Mouse (Mus musculus): ENCODE measurements at regions not wholly inside any gene's neighbourhood (a gene's known extent, or its start where the extent isn't known, plus 50 kb on each side); places are given as distances from the start of the nearest gene placed in this dataset.

DNA sequence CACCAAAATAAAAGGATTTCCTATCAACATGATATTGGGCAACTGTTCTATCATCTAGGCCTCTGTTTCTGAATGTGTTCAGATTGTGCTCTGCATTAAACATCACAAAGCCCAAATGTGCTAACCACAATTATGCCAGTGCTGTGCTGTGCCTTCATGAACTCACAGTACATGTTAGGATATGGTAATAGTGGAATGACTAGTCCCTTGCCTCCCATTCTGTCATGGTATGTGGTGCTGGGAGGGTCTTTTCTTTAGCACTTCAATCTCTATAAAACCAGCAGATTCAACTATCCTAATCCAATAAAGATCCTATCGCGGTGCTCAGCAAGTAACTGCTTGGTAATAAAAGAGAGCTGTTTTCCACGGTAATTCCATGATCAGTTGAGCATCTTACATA is 620.8 kb upstream of the Lmcd1 start:
- no peak overlapping the region for H3ac ChIP-seq (ENCODE audit: control insufficient read depth, insufficient read length)
- H3K79me2 ChIP-seq (ENCODE audit: control insufficient read depth, insufficient read depth), result no peaks in the 10 kb centered on the region
- TF ChIP-seq SRF (IDR thresholded peaks at IDR 0.05; ENCODE audit: control insufficient read depth, insufficient read length, low read depth), result no peak
- no peak for TF ChIP-seq POLR2AphosphoS2 (IDR thresholded peaks at IDR 0.05; ENCODE audit: insufficient read length, low read depth)
- no peak for TF ChIP-seq E2F4 (IDR thresholded peaks at IDR 0.05; ENCODE audit: insufficient read depth)
- TF ChIP-seq USF1 (IDR thresholded peaks at IDR 0.05; ENCODE audit: low read depth), result no peak
- no peak for TF ChIP-seq REST (IDR thresholded peaks at IDR 0.05; ENCODE audit: insufficient read depth, insufficient read length)
- TF ChIP-seq MYOD1 (IDR thresholded peaks at IDR 0.05; ENCODE audit: control insufficient read depth in 1 of 3, insufficient read length in 2 of 3, low read depth in 2 of 3), result no peak
- no peak for TF ChIP-seq MAX (IDR thresholded peaks at IDR 0.05; ENCODE audit: low read depth)
- TF ChIP-seq MYOG (IDR thresholded peaks at IDR 0.05; ENCODE audit: control insufficient read depth in 1 of 3, insufficient read depth in 1 of 3, insufficient read length in 2 of 3, low read depth in 2 of 3), result no peak
- TF ChIP-seq TCF3 (IDR thresholded peaks at IDR 0.05; ENCODE audit: insufficient read length, low read depth), result no peak
- no peak for TF ChIP-seq CEBPB (IDR thresholded peaks at IDR 0.05; ENCODE audit: insufficient read depth, poor library complexity, severe bottlenecking)
- TF ChIP-seq TCF12 (IDR thresholded peaks at IDR 0.05; ENCODE audit: insufficient read depth, poor library complexity, severe bottlenecking), result no peak
- TF ChIP-seq POLR2A (IDR thresholded peaks at IDR 0.05; ENCODE audit: insufficient read length, low read depth), result no peak
- no peaks in the 10 kb centered on the region for H3K27me3 ChIP-seq (ENCODE audit: control insufficient read depth, insufficient read depth, insufficient read length)
- H3K36me3 ChIP-seq (ENCODE audit: control insufficient read depth, insufficient read depth), result no peaks in the 10 kb centered on the region
- no peak overlapping the region for H3K4me2 ChIP-seq (ENCODE audit: low read depth)
- H3K4me3 ChIP-seq, result no peak overlapping the region

DNA sequence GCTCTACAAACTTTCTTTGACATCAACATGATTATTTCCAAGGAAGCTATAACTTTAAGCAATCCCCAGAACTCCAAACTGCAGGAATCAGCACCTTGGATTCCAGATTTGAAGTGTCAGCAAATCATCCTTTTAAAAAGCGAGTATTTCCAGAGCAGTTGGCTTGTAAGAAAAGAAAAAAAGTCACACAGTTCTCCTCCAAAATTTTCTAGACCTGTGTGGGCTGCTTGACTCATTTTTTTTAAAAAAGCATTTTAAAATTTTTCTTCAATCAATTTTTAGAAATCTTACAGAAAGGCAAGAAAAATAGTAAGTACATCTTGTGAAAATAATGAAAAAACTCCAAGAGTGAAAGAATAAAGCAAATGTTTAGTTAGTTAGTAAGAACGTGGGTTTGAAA is 613.6 kb upstream of the Lmcd1 start:
- Histone ChIP-seq H3ac (ENCODE audit: control insufficient read depth, insufficient read length) (no peak overlapping the region), H3K4me3 (no peak overlapping the region), H3K27me3 (ENCODE audit: control insufficient read depth, insufficient read depth, insufficient read length) (no peaks in the 10 kb centered on the region), H3K79me2 (ENCODE audit: control insufficient read depth, insufficient read depth) (no peaks in the 10 kb centered on the region), H3K4me2 (ENCODE audit: low read depth) (no peak overlapping the region), H3K36me3 (ENCODE audit: control insufficient read depth, insufficient read depth) (no peaks in the 10 kb centered on the region)
- TF ChIP-seq USF1 (IDR thresholded peaks at IDR 0.05; ENCODE audit: low read depth), result no peak
- no peak for TF ChIP-seq E2F4 (IDR thresholded peaks at IDR 0.05; ENCODE audit: insufficient read depth)
- TF ChIP-seq POLR2A (IDR thresholded peaks at IDR 0.05; ENCODE audit: insufficient read length, low read depth), result no peak
- no peak for TF ChIP-seq TCF12 (IDR thresholded peaks at IDR 0.05; ENCODE audit: insufficient read depth, poor library complexity, severe bottlenecking)
- TF ChIP-seq SRF (IDR thresholded peaks at IDR 0.05; ENCODE audit: control insufficient read depth, insufficient read length, low read depth), result no peak
- TF ChIP-seq REST (IDR thresholded peaks at IDR 0.05; ENCODE audit: insufficient read depth, insufficient read length), result no peak
- no peak for TF ChIP-seq POLR2AphosphoS2 (IDR thresholded peaks at IDR 0.05; ENCODE audit: insufficient read length, low read depth)
- TF ChIP-seq MYOG (IDR thresholded peaks at IDR 0.05; ENCODE audit: control insufficient read depth in 1 of 3, insufficient read depth in 1 of 3, insufficient read length in 2 of 3, low read depth in 2 of 3), result no peak
- TF ChIP-seq MAX (IDR thresholded peaks at IDR 0.05; ENCODE audit: low read depth), result no peak
- TF ChIP-seq TCF3 (IDR thresholded peaks at IDR 0.05; ENCODE audit: insufficient read length, low read depth), result no peak
- no peak for TF ChIP-seq CEBPB (IDR thresholded peaks at IDR 0.05; ENCODE audit: insufficient read depth, poor library complexity, severe bottlenecking)
- TF ChIP-seq MYOD1 (IDR thresholded peaks at IDR 0.05; ENCODE audit: control insufficient read depth in 1 of 3, insufficient read length in 2 of 3, low read depth in 2 of 3), result no peak

DNA sequence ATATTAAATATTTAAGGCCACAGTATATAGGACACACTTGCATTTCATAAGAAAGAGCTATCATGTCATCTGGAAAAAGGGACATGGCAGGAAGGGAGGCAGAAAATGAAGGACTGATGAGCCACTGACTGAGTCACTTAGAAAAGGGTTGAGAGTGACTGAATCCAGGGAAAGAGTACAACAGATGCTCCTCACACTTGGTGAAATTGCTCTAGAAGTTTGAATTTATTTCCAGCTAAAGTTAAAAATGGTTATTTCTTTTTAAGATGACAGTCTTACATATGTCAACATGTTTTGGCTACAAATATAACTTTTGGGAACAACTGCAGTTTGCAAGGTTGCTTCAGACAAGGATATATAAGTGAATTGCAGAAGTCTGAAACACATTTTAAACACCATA is 609.0 kb upstream of the Lmcd1 start:
- TF ChIP-seq TCF3 (IDR thresholded peaks at IDR 0.05; ENCODE audit: insufficient read length, low read depth) (no peak), CEBPB (IDR thresholded peaks at IDR 0.05; ENCODE audit: insufficient read depth, poor library complexity, severe bottlenecking) (no peak), USF1 (IDR thresholded peaks at IDR 0.05; ENCODE audit: low read depth) (no peak), MAX (IDR thresholded peaks at IDR 0.05; ENCODE audit: low read depth) (no peak), E2F4 (IDR thresholded peaks at IDR 0.05; ENCODE audit: insufficient read depth) (no peak), REST (IDR thresholded peaks at IDR 0.05; ENCODE audit: insufficient read depth, insufficient read length) (no peak), POLR2AphosphoS2 (IDR thresholded peaks at IDR 0.05; ENCODE audit: insufficient read length, low read depth) (no peak), POLR2A (IDR thresholded peaks at IDR 0.05; ENCODE audit: insufficient read length, low read depth) (no peak)
- Histone ChIP-seq H3K4me3 (no peak overlapping the region), H3K4me2 (ENCODE audit: low read depth) (no peak overlapping the region), H3ac (ENCODE audit: control insufficient read depth, insufficient read length) (no peak overlapping the region), H3K79me2 (ENCODE audit: control insufficient read depth, insufficient read depth) (no peaks in the 10 kb centered on the region), H3K27me3 (ENCODE audit: control insufficient read depth, insufficient read depth, insufficient read length) (no peaks in the 10 kb centered on the region), H3K36me3 (ENCODE audit: control insufficient read depth, insufficient read depth) (no peaks in the 10 kb centered on the region)

DNA sequence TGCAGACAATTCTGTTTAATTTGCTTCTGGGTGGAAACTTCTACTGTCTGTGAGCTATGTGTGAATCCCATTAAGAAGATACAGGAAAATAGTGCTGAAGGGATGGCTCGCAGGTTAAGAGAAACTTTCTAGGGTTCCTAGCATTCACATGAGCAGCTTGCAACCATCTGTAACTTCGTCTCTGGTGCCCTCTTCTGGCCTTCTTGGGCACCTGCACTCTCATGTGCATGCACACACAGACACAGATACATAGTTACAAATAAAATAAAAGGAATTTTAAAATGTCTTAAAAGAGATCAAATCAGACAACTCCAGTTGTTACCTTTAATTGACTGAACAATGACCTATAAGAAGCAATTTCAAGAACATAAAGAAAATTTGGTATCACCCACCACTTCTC is 588.6 kb upstream of the Lmcd1 start:
- Histone ChIP-seq H3K4me3 (no peak overlapping the region), H3ac (ENCODE audit: control insufficient read depth, insufficient read length) (no peak overlapping the region), H3K36me3 (ENCODE audit: control insufficient read depth, insufficient read depth) (no peaks in the 10 kb centered on the region), H3K27me3 (ENCODE audit: control insufficient read depth, insufficient read depth, insufficient read length) (no peaks in the 10 kb centered on the region), H3K79me2 (ENCODE audit: control insufficient read depth, insufficient read depth) (no peaks in the 10 kb centered on the region), H3K4me2 (ENCODE audit: low read depth) (no peak overlapping the region)
- TF ChIP-seq MAX (IDR thresholded peaks at IDR 0.05; ENCODE audit: low read depth), result no peak

DNA sequence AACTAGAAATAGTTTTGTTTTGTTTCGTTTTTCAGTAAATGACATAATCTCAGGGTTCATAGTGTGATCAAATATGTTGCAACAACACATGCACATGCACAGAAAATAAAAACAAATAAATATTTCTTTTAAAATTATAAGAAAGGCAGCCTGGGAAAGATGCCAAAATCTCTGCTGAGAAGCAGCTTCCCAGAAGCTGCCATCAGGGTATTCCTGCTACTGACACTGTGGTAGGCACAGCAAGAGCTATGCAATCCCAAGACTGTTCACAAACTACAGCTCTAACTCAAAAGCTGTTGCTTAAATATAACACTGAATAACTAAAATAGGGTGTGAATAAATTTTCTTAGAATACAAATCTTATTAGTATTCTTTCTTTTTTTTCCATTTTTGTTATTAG is 570.7 kb upstream of the Lmcd1 start:
- H3K27me3 ChIP-seq (ENCODE audit: control insufficient read depth, insufficient read depth, insufficient read length), result no peaks in the 10 kb centered on the region
- no peaks in the 10 kb centered on the region for H3K36me3 ChIP-seq (ENCODE audit: control insufficient read depth, insufficient read depth)
- no peak overlapping the region for H3K4me2 ChIP-seq (ENCODE audit: low read depth)
- TF ChIP-seq TCF12 (IDR thresholded peaks at IDR 0.05; ENCODE audit: insufficient read depth, poor library complexity, severe bottlenecking), result no peak
- TF ChIP-seq E2F4 (IDR thresholded peaks at IDR 0.05; ENCODE audit: insufficient read depth), result no peak
- no peak for TF ChIP-seq TCF3 (IDR thresholded peaks at IDR 0.05; ENCODE audit: insufficient read length, low read depth)
- no peak for TF ChIP-seq POLR2A (IDR thresholded peaks at IDR 0.05; ENCODE audit: insufficient read length, low read depth)
- TF ChIP-seq CEBPB (IDR thresholded peaks at IDR 0.05; ENCODE audit: insufficient read depth, poor library complexity, severe bottlenecking), result no peak
- TF ChIP-seq MAX (IDR thresholded peaks at IDR 0.05; ENCODE audit: low read depth), result no peak
- no peak for TF ChIP-seq REST (IDR thresholded peaks at IDR 0.05; ENCODE audit: insufficient read depth, insufficient read length)
- no peak for TF ChIP-seq POLR2AphosphoS2 (IDR thresholded peaks at IDR 0.05; ENCODE audit: insufficient read length, low read depth)
- no peak for TF ChIP-seq SRF (IDR thresholded peaks at IDR 0.05; ENCODE audit: control insufficient read depth, insufficient read length, low read depth)
- H3K79me2 ChIP-seq (ENCODE audit: control insufficient read depth, insufficient read depth), result no peaks in the 10 kb centered on the region
- H3ac ChIP-seq (ENCODE audit: control insufficient read depth, insufficient read length), result no peak overlapping the region
- no peak overlapping the region for H3K4me3 ChIP-seq
